Mouse (Mus musculus): ENCODE measurements around the gene Acsl4. TPM values are rescaled to one million over a fixed set of nuclear protein-coding genes. Genes with fewer than 3 reads are reported as not detected.

Gene Acsl4
- polyA plus RNA-seq, 2 experiments, result 6.4 to 16.1 TPM

DNA sequence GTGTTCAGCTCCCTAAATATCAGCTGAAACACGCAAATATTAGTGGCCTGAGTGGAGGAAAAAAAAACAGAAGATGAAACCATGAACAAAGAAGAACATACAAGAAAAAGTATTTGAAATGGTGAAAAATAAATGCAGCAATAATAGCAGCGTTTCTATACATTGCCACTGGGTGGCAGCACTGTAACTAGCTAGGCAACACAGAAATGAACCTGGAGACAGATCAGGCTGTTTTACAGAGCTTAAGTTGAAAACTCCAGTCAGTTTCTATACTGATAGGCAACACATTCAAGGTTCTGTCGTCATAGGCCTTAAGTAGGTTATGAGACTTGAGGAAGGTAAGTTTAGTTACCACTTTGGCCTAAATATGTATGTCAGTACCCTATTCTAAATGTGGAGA, 17.9 kb downstream of the Acsl4 start:
- Histone ChIP-seq H3K27ac (no peak overlapping the region), H3K27me3 (ENCODE audit: control insufficient read depth, insufficient read depth, low read length) (no peaks in the 10 kb centered on the region), H3K4me2 (ENCODE audit: low read depth) (no peak overlapping the region), H3K36me3 (replicated peaks; ENCODE audit: control insufficient read depth, insufficient read depth, low read depth) (no peaks in the 10 kb centered on the region), H3K4me1 (replicated peaks; ENCODE audit: control insufficient read depth in 2 of 2, insufficient read depth in 2 of 2, low read length in 1 of 2) (peaks cover 0 to 5% of the 10 kb centered on the region in 2 experiments; a peak in 1 of 4 replicates), H3K9me3 (ENCODE audit: control insufficient read depth, low read length) (no peaks in the 10 kb centered on the region), H3K9ac (replicated peaks) (no peak overlapping the region; the same call in 1 of the 2 replicates), H3K4me3 (ENCODE audit: insufficient read depth in 1 of 2, low read depth in 2 of 2, low read length in 2 of 2) (no peak overlapping the region)
- 8% methylated on average over 3 of the region's 3 CpGs for WGBS (ENCODE audit: insufficient replicate concordance)
- no peak for DNase-seq (ENCODE audit: low read depth in 3 of 3, low spot score in 3 of 3)
- TF ChIP-seq CTCF (IDR thresholded peaks at IDR 0.05; ENCODE audit: low read depth) (peak; percentile 69), EP300 (IDR thresholded peaks at IDR 0.05; ENCODE audit: low read depth) (no peak)
- ATAC-seq (ENCODE audit: insufficient read depth), result no peak

- 17% methylated on average over 7 of the region's 7 CpGs for WGBS (ENCODE audit: insufficient replicate concordance)
- H3K9me3 ChIP-seq (ENCODE audit: control insufficient read depth, low read length), result no peaks in the 10 kb centered on the region
- no peaks in the 10 kb centered on the region for H3K36me3 ChIP-seq (replicated peaks; ENCODE audit: control insufficient read depth, insufficient read depth, low read depth)
- DNase-seq (ENCODE audit: low read depth in 3 of 3, low spot score in 3 of 3), result no peak
- no peak overlapping the region for H3K27ac ChIP-seq
- no peak overlapping the region for H3K4me3 ChIP-seq (ENCODE audit: insufficient read depth in 1 of 2, low read depth in 2 of 2, low read length in 2 of 2)
- H3K9ac ChIP-seq (replicated peaks), result no peak overlapping the region; the same call in 1 of the 2 replicates
- peaks cover 0 to 5% of the 10 kb centered on the region in 2 experiments; a peak in 1 of 4 replicates for H3K4me1 ChIP-seq (replicated peaks; ENCODE audit: control insufficient read depth in 2 of 2, insufficient read depth in 2 of 2, low read length in 1 of 2)
- TF ChIP-seq EP300 (IDR thresholded peaks at IDR 0.05; ENCODE audit: low read depth) (no peak), CTCF (IDR thresholded peaks at IDR 0.05; ENCODE audit: low read depth) (no peak)
- H3K4me2 ChIP-seq (ENCODE audit: low read depth), result no peak overlapping the region
- no peak for ATAC-seq (ENCODE audit: insufficient read depth)
- no peaks in the 10 kb centered on the region for H3K27me3 ChIP-seq (ENCODE audit: control insufficient read depth, insufficient read depth, low read length)
Observed at GRCm38 (mm10) chrX:142369935-142370334, 20.4 kb downstream of the Acsl4 start.

DNA sequence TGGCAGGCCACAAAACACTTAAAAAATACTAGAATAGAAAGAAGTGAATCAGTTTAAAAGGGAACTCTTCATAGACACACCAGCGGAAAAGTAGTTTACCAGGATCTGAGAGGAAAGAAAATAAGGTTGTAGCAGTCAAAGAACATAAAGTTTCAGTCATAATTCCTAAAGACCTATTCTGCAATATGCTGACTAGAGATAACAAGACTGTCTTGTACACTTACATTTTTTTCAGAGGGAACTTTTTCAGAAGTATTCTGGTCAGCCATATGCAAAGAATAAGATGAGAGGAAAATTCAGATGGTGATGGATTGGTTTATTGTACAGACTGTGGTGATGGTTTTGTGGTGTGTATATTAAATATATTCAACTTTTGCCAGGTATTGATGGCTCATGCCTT, 26.5 kb downstream of the Acsl4 start:
- H3K9me3 ChIP-seq (ENCODE audit: control insufficient read depth, low read length), result no peaks in the 10 kb centered on the region
- ATAC-seq (ENCODE audit: insufficient read depth), result no peak; the same call in 1 of the 2 replicates
- DNase-seq (ENCODE audit: low read depth in 3 of 3, low spot score in 3 of 3), result no peak
- no peak overlapping the region for H3K4me2 ChIP-seq (ENCODE audit: low read depth)
- no peaks in the 10 kb centered on the region for H3K36me3 ChIP-seq (replicated peaks; ENCODE audit: control insufficient read depth, insufficient read depth, low read depth)
- H3K27me3 ChIP-seq (ENCODE audit: control insufficient read depth, insufficient read depth, low read length), result no peaks in the 10 kb centered on the region
- no peak overlapping the region for H3K4me3 ChIP-seq (ENCODE audit: insufficient read depth in 1 of 2, low read depth in 2 of 2, low read length in 2 of 2)
- TF ChIP-seq CTCF (IDR thresholded peaks at IDR 0.05; ENCODE audit: low read depth) (no peak), EP300 (IDR thresholded peaks at IDR 0.05; ENCODE audit: low read depth) (peak; percentile 35; the same call in 1 of the 2 replicates)
- H3K4me1 ChIP-seq (replicated peaks; ENCODE audit: control insufficient read depth in 2 of 2, insufficient read depth in 2 of 2, low read length in 1 of 2), result peaks cover 12 to 18% of the 10 kb centered on the region in 2 experiments
- H3K27ac ChIP-seq, result peak overlapping the region; percentile 7
- no peak overlapping the region for H3K9ac ChIP-seq (replicated peaks)
- 43% methylated on average over 1 of the region's 1 CpGs for WGBS (ENCODE audit: insufficient replicate concordance)

DNA sequence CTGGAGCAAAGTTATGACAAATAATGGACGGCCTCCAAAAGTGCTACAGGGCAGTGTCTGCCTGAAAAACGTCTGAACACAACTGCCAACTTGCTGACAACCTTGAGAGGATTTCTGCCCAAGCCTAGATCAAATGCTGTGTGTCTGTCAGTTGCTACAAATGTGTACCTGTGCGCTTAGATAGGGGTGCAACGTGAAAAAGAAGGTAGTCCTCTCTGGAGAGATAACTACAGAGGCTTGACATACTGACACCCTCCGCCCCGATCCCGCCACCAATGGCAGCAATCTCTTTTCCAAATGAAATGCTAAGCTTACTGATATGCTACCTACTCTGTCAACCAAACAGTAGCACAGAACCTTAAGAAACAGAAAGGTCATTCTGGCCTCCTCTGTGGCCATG, 31.3 kb downstream of the Acsl4 start:
- Histone ChIP-seq H3K4me2 (ENCODE audit: low read depth) (peak overlapping the region; percentile 60), H3K9ac (replicated peaks) (peak overlapping the region; percentile 27; the same call in 1 of the 2 replicates), H3K27ac (peak overlapping the region; percentile 90), H3K36me3 (replicated peaks; ENCODE audit: control insufficient read depth, insufficient read depth, low read depth) (no peaks in the 10 kb centered on the region), H3K27me3 (ENCODE audit: control insufficient read depth, insufficient read depth, low read length) (no peaks in the 10 kb centered on the region), H3K4me3 (ENCODE audit: insufficient read depth in 1 of 2, low read depth in 2 of 2, low read length in 2 of 2) (0 out of 4 replicates have a peak overlapping the region, but pooled peaks of 1 of the 2 experiments have one; percentile 6), H3K4me1 (replicated peaks; ENCODE audit: control insufficient read depth in 2 of 2, insufficient read depth in 2 of 2, low read length in 1 of 2) (peaks cover 12 to 15% of the 10 kb centered on the region in 2 experiments), H3K9me3 (ENCODE audit: control insufficient read depth, low read length) (no peaks in the 10 kb centered on the region)
- WGBS (ENCODE audit: insufficient replicate concordance), result 19% methylated on average over 7 of the region's 7 CpGs
- TF ChIP-seq EP300 (IDR thresholded peaks at IDR 0.05; ENCODE audit: low read depth), result peak; percentile 94
- TF ChIP-seq CTCF (IDR thresholded peaks at IDR 0.05; ENCODE audit: low read depth), result no peak
- ATAC-seq (ENCODE audit: insufficient read depth) (peak; percentile 95), DNase-seq (ENCODE audit: low read depth in 3 of 3, low spot score in 3 of 3) (peak; percentile 62 to 70 (median 66))

- Histone ChIP-seq H3K4me2 (ENCODE audit: low read depth) (peak overlapping the region; percentile 60), H3K36me3 (replicated peaks; ENCODE audit: control insufficient read depth, insufficient read depth, low read depth) (no peaks in the 10 kb centered on the region), H3K4me3 (ENCODE audit: insufficient read depth in 1 of 2, low read depth in 2 of 2, low read length in 2 of 2) (no peak overlapping the region), H3K4me1 (replicated peaks; ENCODE audit: control insufficient read depth in 2 of 2, insufficient read depth in 2 of 2, low read length in 1 of 2) (peaks cover 12 to 15% of the 10 kb centered on the region in 2 experiments), H3K27ac (peak overlapping the region; percentile 90), H3K9me3 (ENCODE audit: control insufficient read depth, low read length) (no peaks in the 10 kb centered on the region), H3K9ac (replicated peaks) (no peak overlapping the region; the same call in 1 of the 2 replicates), H3K27me3 (ENCODE audit: control insufficient read depth, insufficient read depth, low read length) (no peaks in the 10 kb centered on the region)
- DNase-seq (ENCODE audit: low read depth in 3 of 3, low spot score in 3 of 3) (no peak), ATAC-seq (ENCODE audit: insufficient read depth) (no peak)
- WGBS (ENCODE audit: insufficient replicate concordance), result 43% methylated on average over 5 of the region's 5 CpGs
- TF ChIP-seq EP300 (IDR thresholded peaks at IDR 0.05; ENCODE audit: low read depth), result no peak
- peak; percentile 27; the same call in 1 of the 2 replicates for TF ChIP-seq CTCF (IDR thresholded peaks at IDR 0.05; ENCODE audit: low read depth)
Observed at GRCm38 (mm10) chrX:142358427-142358826, 31.9 kb downstream of the Acsl4 start.
